Mouse (Mus musculus): ENCODE measurements at regions not wholly inside any gene's neighbourhood (a gene's known extent, or its start where the extent isn't known, plus 50 kb on each side); places are given as distances from the start of the nearest gene placed in this dataset.

GRCm38 (mm10) chr1:51650653-51650995 lies 172.4 kb upstream of the Nabp1 start:
- H3K27ac ChIP-seq (ENCODE audit: insufficient read depth, low read depth, low read length) = no peak overlapping the region
- no peak overlapping the region for H3K4me3 ChIP-seq (ENCODE audit: insufficient read depth, low read length)
- TF ChIP-seq POLR2A (IDR thresholded peaks at IDR 0.05; ENCODE audit: borderline replicate concordance, low read depth, low read length) (no peak), CTCF (IDR thresholded peaks at IDR 0.05; ENCODE audit: low read depth, low read length) (no peak)
- H3K4me1 ChIP-seq (ENCODE audit: control insufficient read depth, insufficient read depth, low read length) = peaks cover 7% of the 10 kb centered on the region

DNA sequence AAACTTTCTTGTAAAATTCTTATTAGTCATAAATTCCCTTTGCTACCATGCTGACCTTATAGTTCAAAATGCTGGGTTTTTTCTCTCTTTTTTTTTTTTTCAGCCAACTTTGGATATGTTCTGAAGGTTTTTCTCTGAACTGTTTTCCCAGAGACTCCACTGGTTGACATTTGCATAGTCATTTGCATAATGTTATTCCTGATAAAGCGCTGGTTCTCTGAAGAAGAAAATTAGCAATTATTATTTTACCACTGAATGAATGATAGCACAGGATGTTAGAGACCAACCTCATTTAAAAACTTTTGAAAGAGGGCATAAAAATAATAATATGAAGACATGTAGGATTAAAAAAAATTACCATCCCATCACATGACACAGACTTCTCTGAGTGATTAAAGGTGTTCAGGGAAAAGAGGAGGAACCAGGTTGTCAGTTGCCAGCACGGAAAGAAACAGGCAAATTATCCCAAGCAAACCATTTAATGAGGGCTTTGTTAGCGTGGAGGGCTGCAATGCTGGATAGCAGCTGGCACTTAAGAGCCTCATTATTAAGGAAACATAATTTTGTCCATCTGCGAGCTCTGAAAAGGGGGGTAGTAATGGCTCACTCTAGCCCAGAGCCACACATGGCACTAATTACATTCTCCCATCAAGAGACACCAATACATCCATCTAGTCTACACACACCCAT lies 171.9 kb upstream of the Nabp1 start:
- Histone ChIP-seq H3K4me1 (ENCODE audit: control insufficient read depth, insufficient read depth, low read length) (peaks cover 7% of the 10 kb centered on the region), H3K4me3 (ENCODE audit: insufficient read depth, low read length) (no peak overlapping the region), H3K27ac (ENCODE audit: insufficient read depth, low read depth, low read length) (no peak overlapping the region)
- no peak for TF ChIP-seq POLR2A (IDR thresholded peaks at IDR 0.05; ENCODE audit: borderline replicate concordance, low read depth, low read length)
- TF ChIP-seq CTCF (IDR thresholded peaks at IDR 0.05; ENCODE audit: low read depth, low read length) = no peak

DNA sequence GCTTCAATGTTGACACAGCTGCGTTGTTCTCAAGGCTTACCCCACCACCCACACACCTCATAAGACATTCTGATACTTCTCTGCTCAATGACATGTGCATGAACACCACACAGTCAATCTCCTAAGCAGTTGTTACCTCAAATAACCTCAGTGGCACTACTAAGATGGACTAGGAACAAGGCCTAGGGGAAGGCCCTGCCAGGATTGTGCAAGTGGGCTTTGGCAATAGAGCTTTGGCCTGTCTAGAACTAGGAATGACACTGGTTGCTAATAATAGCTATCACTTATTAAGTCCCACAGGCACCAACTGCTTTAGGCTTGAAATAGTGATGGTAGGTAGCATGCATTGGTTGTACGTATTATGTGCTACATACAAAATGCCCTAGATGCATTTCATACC lies 169.7 kb upstream of the Nabp1 start:
- H3K4me3 ChIP-seq (ENCODE audit: insufficient read depth, low read length) = no peak overlapping the region
- no peak overlapping the region for H3K27ac ChIP-seq (ENCODE audit: insufficient read depth, low read depth, low read length)
- TF ChIP-seq CTCF (IDR thresholded peaks at IDR 0.05; ENCODE audit: low read depth, low read length) = no peak
- no peak for TF ChIP-seq POLR2A (IDR thresholded peaks at IDR 0.05; ENCODE audit: borderline replicate concordance, low read depth, low read length)
- H3K4me1 ChIP-seq (ENCODE audit: control insufficient read depth, insufficient read depth, low read length) = peaks cover 12% of the 10 kb centered on the region

- H3K4me3 ChIP-seq (ENCODE audit: insufficient read depth, low read length) = no peak overlapping the region
- peaks cover 12% of the 10 kb centered on the region for H3K4me1 ChIP-seq (ENCODE audit: control insufficient read depth, insufficient read depth, low read length)
- no peak overlapping the region for H3K27ac ChIP-seq (ENCODE audit: insufficient read depth, low read depth, low read length)
- TF ChIP-seq CTCF (IDR thresholded peaks at IDR 0.05; ENCODE audit: low read depth, low read length) (peak; percentile 18; the same call in 1 of the 2 replicates), POLR2A (IDR thresholded peaks at IDR 0.05; ENCODE audit: borderline replicate concordance, low read depth, low read length) (no peak)
Observed at GRCm38 (mm10) chr1:51644399-51644798, 166.2 kb upstream of the Nabp1 start.

GRCm38 (mm10) chr1:51643640-51644039 lies 165.4 kb upstream of the Nabp1 start:
- H3K27ac ChIP-seq (ENCODE audit: insufficient read depth, low read depth, low read length) = no peak overlapping the region
- TF ChIP-seq POLR2A (IDR thresholded peaks at IDR 0.05; ENCODE audit: borderline replicate concordance, low read depth, low read length) (no peak), CTCF (IDR thresholded peaks at IDR 0.05; ENCODE audit: low read depth, low read length) (no peak)
- peaks cover 12% of the 10 kb centered on the region for H3K4me1 ChIP-seq (ENCODE audit: control insufficient read depth, insufficient read depth, low read length)
- H3K4me3 ChIP-seq (ENCODE audit: insufficient read depth, low read length) = no peak overlapping the region

DNA sequence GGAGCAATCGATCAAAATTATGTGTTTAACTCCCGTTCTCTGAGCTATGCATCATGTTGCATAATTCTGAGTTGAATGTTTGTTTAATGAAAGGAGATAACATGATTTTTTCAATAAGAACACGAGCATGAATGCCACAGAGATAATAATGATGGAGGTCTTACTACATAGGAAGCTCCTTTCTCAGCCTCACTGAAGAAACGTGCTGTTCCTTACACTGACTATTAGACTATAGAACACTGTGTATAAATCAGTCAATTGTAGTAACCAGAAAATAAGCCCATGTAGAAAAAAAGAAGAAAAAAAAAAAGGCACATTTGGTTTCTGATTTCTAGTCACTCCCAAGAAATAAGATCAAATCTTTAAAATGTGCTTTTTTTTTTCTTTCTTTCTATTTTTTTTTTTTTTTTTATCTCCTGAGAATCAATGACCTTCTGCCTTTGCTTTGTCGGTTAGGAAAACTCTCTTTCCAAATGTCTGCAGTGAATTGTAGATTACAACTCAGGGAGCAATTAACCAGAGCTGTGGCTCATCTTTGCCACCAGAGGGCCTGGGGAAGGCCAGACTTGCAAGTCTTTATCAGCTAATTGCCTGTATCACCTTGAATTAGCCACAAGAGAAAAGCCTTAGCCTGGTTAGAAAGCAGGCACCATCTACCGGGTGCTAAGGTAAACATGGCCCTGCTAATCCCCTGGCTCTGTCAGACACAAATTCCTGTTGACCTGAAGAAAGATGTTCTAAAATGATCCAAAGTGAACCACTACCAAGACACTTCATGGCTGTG lies 160.5 kb upstream of the Nabp1 start:
- H3K27ac ChIP-seq (ENCODE audit: insufficient read depth, low read depth, low read length) = no peak overlapping the region
- H3K4me3 ChIP-seq (ENCODE audit: insufficient read depth, low read length) = no peak overlapping the region
- TF ChIP-seq CTCF (IDR thresholded peaks at IDR 0.05; ENCODE audit: low read depth, low read length) (no peak), POLR2A (IDR thresholded peaks at IDR 0.05; ENCODE audit: borderline replicate concordance, low read depth, low read length) (no peak)
- peaks cover 3% of the 10 kb centered on the region; the same call in 1 of the 2 replicates for H3K4me1 ChIP-seq (ENCODE audit: control insufficient read depth, insufficient read depth, low read length)

GRCm38 (mm10) chr1:51635881-51636515 lies 157.8 kb upstream of the Nabp1 start:
- H3K4me3 ChIP-seq (ENCODE audit: insufficient read depth, low read length) = no peak overlapping the region
- no peaks in the 10 kb centered on the region for H3K4me1 ChIP-seq (ENCODE audit: control insufficient read depth, insufficient read depth, low read length)
- TF ChIP-seq POLR2A (IDR thresholded peaks at IDR 0.05; ENCODE audit: borderline replicate concordance, low read depth, low read length) = no peak
- no peak for TF ChIP-seq CTCF (IDR thresholded peaks at IDR 0.05; ENCODE audit: low read depth, low read length)
- no peak overlapping the region for H3K27ac ChIP-seq (ENCODE audit: insufficient read depth, low read depth, low read length)

DNA sequence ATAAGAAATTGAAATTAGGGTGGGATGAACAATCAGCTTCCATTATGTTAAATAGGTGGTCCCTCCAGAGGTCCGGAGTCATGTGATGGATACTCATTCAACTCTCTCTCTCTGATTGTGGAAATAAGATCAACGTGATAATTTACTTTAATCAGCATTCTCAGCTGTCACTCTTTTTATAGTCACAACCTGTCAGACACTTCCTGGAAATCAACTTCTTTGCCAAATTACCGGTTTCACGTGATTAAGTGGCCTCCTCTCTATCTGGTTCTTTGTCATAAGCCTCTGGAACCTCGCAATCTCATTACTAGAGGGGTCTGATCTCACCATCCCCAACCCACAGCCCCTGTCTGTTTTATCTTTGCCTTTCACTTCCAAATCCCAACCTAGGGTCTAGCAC lies 155.6 kb upstream of the Nabp1 start:
- H3K4me1 ChIP-seq (ENCODE audit: control insufficient read depth, insufficient read depth, low read length) = no peaks in the 10 kb centered on the region
- no peak for TF ChIP-seq CTCF (IDR thresholded peaks at IDR 0.05; ENCODE audit: low read depth, low read length)
- TF ChIP-seq POLR2A (IDR thresholded peaks at IDR 0.05; ENCODE audit: borderline replicate concordance, low read depth, low read length) = no peak
- no peak overlapping the region for H3K27ac ChIP-seq (ENCODE audit: insufficient read depth, low read depth, low read length)

GRCm38 (mm10) chr1:51632851-51633250 lies 154.6 kb upstream of the Nabp1 start:
- TF ChIP-seq POLR2A (IDR thresholded peaks at IDR 0.05; ENCODE audit: borderline replicate concordance, low read depth, low read length) (no peak), CTCF (IDR thresholded peaks at IDR 0.05; ENCODE audit: low read depth, low read length) (no peak)
- no peak overlapping the region for H3K4me3 ChIP-seq (ENCODE audit: insufficient read depth, low read length)
- H3K4me1 ChIP-seq (ENCODE audit: control insufficient read depth, insufficient read depth, low read length) = no peaks in the 10 kb centered on the region
- no peak overlapping the region for H3K27ac ChIP-seq (ENCODE audit: insufficient read depth, low read depth, low read length)

More for the DNA sequence above, 155.6 kb upstream of the Nabp1 start:
- H3K4me3 ChIP-seq (ENCODE audit: insufficient read depth, low read length) = no peak overlapping the region

- no peaks in the 10 kb centered on the region for H3K4me1 ChIP-seq (ENCODE audit: control insufficient read depth, insufficient read depth, low read length)
- TF ChIP-seq POLR2A (IDR thresholded peaks at IDR 0.05; ENCODE audit: borderline replicate concordance, low read depth, low read length) (no peak), CTCF (IDR thresholded peaks at IDR 0.05; ENCODE audit: low read depth, low read length) (no peak)
- no peak overlapping the region for H3K27ac ChIP-seq (ENCODE audit: insufficient read depth, low read depth, low read length)
- H3K4me3 ChIP-seq (ENCODE audit: insufficient read depth, low read length) = no peak overlapping the region
Observed at GRCm38 (mm10) chr1:51629848-51630247, 151.6 kb upstream of the Nabp1 start.

Measured in bone marrow macrophage, adult 2 months (primary cell).